7 mouse cellular contexts compared by ENCODE assay signal in the genomic region with DNA sequence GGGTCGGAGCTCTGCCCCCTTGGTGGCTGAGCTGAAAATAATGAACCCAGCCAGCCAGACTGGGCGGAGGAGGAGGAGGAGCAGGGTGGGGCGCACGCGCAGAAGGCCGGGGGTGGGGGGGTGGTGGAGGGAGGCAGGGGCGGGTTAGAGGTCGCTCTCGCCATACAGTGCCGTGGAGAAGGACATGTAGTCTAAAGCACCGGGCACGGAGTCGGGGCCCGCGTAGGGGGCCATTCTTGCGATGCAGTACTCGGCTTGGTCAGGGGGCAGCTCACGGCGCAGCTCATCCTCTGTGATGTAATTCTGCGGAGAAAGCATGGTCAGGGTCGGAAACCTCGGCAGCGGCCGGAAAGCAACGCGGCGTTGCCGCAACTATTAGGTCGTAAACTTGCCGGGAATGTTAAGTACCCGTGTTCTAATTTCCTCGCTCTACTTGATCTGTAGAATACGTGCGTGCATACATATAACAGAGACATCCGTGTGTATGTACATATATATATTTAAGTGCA. TPM values are rescaled to one million over a fixed set of nuclear protein-coding genes. Genes with fewer than 3 reads are reported as not detected.
DNase-seq lines count a peak whose midpoint lies in the region; ATAC-seq and TF ChIP-seq lines count a peak whose summit lies in the region.

No protein-coding gene starts in this region.

- peak overlapping the region; percentile 31; the same call in 1 of the 2 replicates for H3K9ac ChIP-seq in embryonic facial prominence, embryonic 15.5 days
- peak overlapping the region; percentile 64 for H3K9ac ChIP-seq in heart, embryonic 12.5 days
- H3K9ac ChIP-seq in kidney, embryonic 16.5 days (replicated peaks; ENCODE audit: low read length) = peak overlapping the region; percentile 72

- WGBS in embryonic facial prominence, embryonic 15.5 days = 14% methylated on average over 35 of the region's 35 CpGs
- 17% methylated on average over 35 of the region's 35 CpGs for WGBS in heart, embryonic 12.5 days
- WGBS in kidney, embryonic 16.5 days = 11% methylated on average over 35 of the region's 35 CpGs

- H3K4me3 ChIP-seq in bone marrow macrophage, adult 2 months (ENCODE audit: insufficient read depth, low read length) = peak overlapping the region; percentile 80
- peak overlapping the region; percentile 65 for H3K4me3 ChIP-seq in embryonic facial prominence, embryonic 15.5 days (replicated peaks)
- peak overlapping the region; percentile 66 for H3K4me3 ChIP-seq in heart, embryonic 12.5 days
- peak overlapping the region; percentile 67 for H3K4me3 ChIP-seq in kidney, embryonic 16.5 days (ENCODE audit: low read length)

- H3K4me1 ChIP-seq in bone marrow macrophage, adult 2 months (ENCODE audit: control insufficient read depth, insufficient read depth, low read length) = 0 out of 2 replicates have a peak, but pooled peaks cover 3% of the 10 kb centered on the region
- 0 out of 2 replicates have a peak, but pooled peaks cover 4% of the 10 kb centered on the region for H3K4me1 ChIP-seq in embryonic facial prominence, embryonic 15.5 days
- H3K4me1 ChIP-seq in heart, embryonic 12.5 days (replicated peaks) = peaks cover 4% of the 10 kb centered on the region; the same call in 1 of the 2 replicates
- no peaks in the 10 kb centered on the region for H3K4me1 ChIP-seq in kidney, embryonic 16.5 days (ENCODE audit: insufficient read depth, low read length)

- TF ChIP-seq CTCF in bone marrow macrophage, adult 2 months (IDR thresholded peaks at IDR 0.05; ENCODE audit: low read depth, low read length) = no peak

- H3K27ac ChIP-seq in bone marrow macrophage, adult 2 months (ENCODE audit: insufficient read depth, low read depth, low read length) = 0 out of 2 replicates have a peak overlapping the region, but pooled peaks have one; percentile 49
- peak overlapping the region; percentile 87 for H3K27ac ChIP-seq in embryonic facial prominence, embryonic 15.5 days (replicated peaks)
- H3K27ac ChIP-seq in heart, embryonic 12.5 days (ENCODE audit: poor library complexity, severe bottlenecking) = peak overlapping the region; percentile 90
- peak overlapping the region; percentile 84 for H3K27ac ChIP-seq in kidney, embryonic 16.5 days (ENCODE audit: low read length)

- no peak for TF ChIP-seq POLR2A in bone marrow macrophage, adult 2 months (IDR thresholded peaks at IDR 0.05; ENCODE audit: borderline replicate concordance, low read depth, low read length)

- H3K9me3 ChIP-seq in embryonic facial prominence, embryonic 15.5 days (replicated peaks) = no peaks in the 10 kb centered on the region
- no peaks in the 10 kb centered on the region for H3K9me3 ChIP-seq in heart, embryonic 12.5 days (replicated peaks)
- H3K9me3 ChIP-seq in kidney, embryonic 16.5 days (ENCODE audit: low read length) = no peaks in the 10 kb centered on the region

- ATAC-seq in embryonic facial prominence, embryonic 15.5 days (ENCODE audit: insufficient number of reproducible peaks, low FRiP score, low TSS enrichment, low read depth) = peak; percentile 75
- peak; percentile 73 for ATAC-seq in heart, embryonic 12.5 days (ENCODE audit: insufficient number of reproducible peaks, low FRiP score)
- peak; percentile 84 for ATAC-seq in kidney, embryonic 16.5 days (ENCODE audit: low FRiP score, low TSS enrichment)

- H3K27me3 ChIP-seq in embryonic facial prominence, embryonic 15.5 days = no peaks in the 10 kb centered on the region
- H3K27me3 ChIP-seq in heart, embryonic 12.5 days (replicated peaks) = no peaks in the 10 kb centered on the region
- H3K27me3 ChIP-seq in kidney, embryonic 16.5 days (ENCODE audit: insufficient read depth, low read length) = no peaks in the 10 kb centered on the region

- peak overlapping the region; percentile 34 for H3K4me2 ChIP-seq in embryonic facial prominence, embryonic 15.5 days (replicated peaks)
- peak overlapping the region; percentile 57 for H3K4me2 ChIP-seq in heart, embryonic 12.5 days
- peak overlapping the region; percentile 35 for H3K4me2 ChIP-seq in kidney, embryonic 16.5 days (replicated peaks; ENCODE audit: low read depth, low read length)

- peak; percentile 79 for DNase-seq in liver
- peak; percentile 20 to 66 for DNase-seq in monocyte, adult 2 months (ENCODE audit: low read depth in 1 of 2, low spot score in 2 of 2)
- peak; percentile 73 to 80 for DNase-seq in spleen, postnatal 36 days (ENCODE audit: low spot score in 2 of 2)

- H3K36me3 ChIP-seq in embryonic facial prominence, embryonic 15.5 days = peaks cover 56% of the 10 kb centered on the region
- H3K36me3 ChIP-seq in heart, embryonic 12.5 days = peaks cover 74% of the 10 kb centered on the region
- peaks cover 48% of the 10 kb centered on the region for H3K36me3 ChIP-seq in kidney, embryonic 16.5 days (ENCODE audit: insufficient read depth, low read length)

RNA-seq across cellular contexts. Expression of gene Zfp36l1, which starts 55.4 kb away (rescaled TPM):
- polyA plus RNA-seq in bone marrow macrophage, adult 2 months (2012; ENCODE audit: insufficient read depth, insufficient read length, missing spikeins) = 265 and 268 TPM in 2 replicates
- 153 and 178 TPM in 2 replicates for polyA plus RNA-seq in embryonic facial prominence, embryonic 15.5 days (2015; fragmentation: Nextera tagmentation; extraction: Ambion mirVana)
- polyA plus RNA-seq in heart, embryonic 12.5 days (2016; fragmentation: Nextera tagmentation; extraction: Ambion mirVana) = 98.4 and 101 TPM in 2 replicates
- polyA plus RNA-seq in kidney, embryonic 16.5 days (2015; fragmentation: Nextera tagmentation; extraction: Ambion mirVana) = 130 and 153 TPM in 2 replicates

Comparison
In these comparisons a context has a peak if more than half of its experiments do, and no peak if none do; other contexts are left out.
1. Peak in every context shown above with its lines: DNase-seq, ATAC-seq, H3K4me3 ChIP-seq and H3K27ac ChIP-seq.